Mouse (Mus musculus) myocyte (in vitro differentiated cells): Measurements from ENCODE around the gene Kpna3. TPM values are rescaled to one million over a fixed set of nuclear protein-coding genes. Genes with fewer than 3 reads are reported as not detected.

Source experiments
- H3K27me3 ChIP-seq: one replicate; pipeline ENCODE4 v1.6.1; 2011; ENCODE audit not compliant: control insufficient read depth, insufficient read depth, insufficient read length
- H3K36me3 ChIP-seq: one replicate; pipeline ENCODE4 v1.6.1; 2011; ENCODE audit not compliant: control insufficient read depth, insufficient read depth
- H3K4me2 ChIP-seq: one replicate; pipeline ENCODE4 v1.6.1; 2011; ENCODE audit warnings: low read depth, control low read depth
- H3K4me3 ChIP-seq: one replicate; pipeline ENCODE4 v1.5.1; 2011; ENCODE audit warnings: mild to moderate bottlenecking, control low read depth, moderate library complexity
- H3K79me2 ChIP-seq: one replicate; pipeline ENCODE4 v1.6.1; 2011; ENCODE audit not compliant: control insufficient read depth, insufficient read depth
- H3ac ChIP-seq: one replicate; pipeline ENCODE4 v1.6.1; 2011; ENCODE audit not compliant: control insufficient read depth, insufficient read length
- CEBPB ChIP-seq: IDR thresholded peaks from 2 replicates; pipeline ENCODE4 v1.6.1; 2011; ENCODE audit warnings: mild to moderate bottlenecking, moderate library complexity; ENCODE audit not compliant: poor library complexity, insufficient read depth, severe bottlenecking
- E2F4 ChIP-seq: IDR thresholded peaks from one replicate; pipeline ENCODE4 v1.6.1; 2011; ENCODE audit warnings: mild to moderate bottlenecking, control low read depth, moderate library complexity; ENCODE audit not compliant: insufficient read depth
- MAX ChIP-seq: IDR thresholded peaks from one replicate; pipeline ENCODE4 v1.6.1; 2011; ENCODE audit warnings: low read depth, mild to moderate bottlenecking, control low read depth
- MYOD1 ChIP-seq, 3 experiments: IDR thresholded peaks; one replicate each; pipeline ENCODE4 v1.6.1; 2011; ENCODE audit warnings: control low read depth in 2 of 3, low read depth in 2 of 3, mild to moderate bottlenecking in 2 of 3, moderate library complexity in 1 of 3; ENCODE audit not compliant: insufficient read length in 2 of 3, control insufficient read depth in 1 of 3
- MYOG ChIP-seq, 3 experiments: IDR thresholded peaks; one replicate each; pipeline ENCODE4 v1.6.1; 2011; ENCODE audit warnings: control low read depth in 2 of 3, low read depth in 2 of 3, mild to moderate bottlenecking in 2 of 3; ENCODE audit not compliant: insufficient read length in 2 of 3, control insufficient read depth in 1 of 3, insufficient read depth in 1 of 3
- POLR2A ChIP-seq: IDR thresholded peaks from one replicate; pipeline ENCODE4 v1.6.1; 2011; ENCODE audit warnings: low read depth, mild to moderate bottlenecking, control low read depth, moderate library complexity; ENCODE audit not compliant: insufficient read length
- POLR2AphosphoS2 ChIP-seq: IDR thresholded peaks from one replicate; pipeline ENCODE4 v1.6.1; 2011; ENCODE audit warnings: low read depth, control low read depth; ENCODE audit not compliant: insufficient read length
- REST ChIP-seq: IDR thresholded peaks from one replicate; pipeline ENCODE4 v1.6.1; 2011; ENCODE audit warnings: mild to moderate bottlenecking, control low read depth, moderate library complexity; ENCODE audit not compliant: insufficient read depth, insufficient read length
- SRF ChIP-seq: IDR thresholded peaks from one replicate; pipeline ENCODE4 v1.6.1; 2011; ENCODE audit warnings: low read depth; ENCODE audit not compliant: control insufficient read depth, insufficient read length
- TCF12 ChIP-seq: IDR thresholded peaks from one replicate; pipeline ENCODE4 v1.6.1; 2011; ENCODE audit warnings: mild to moderate bottlenecking, control low read depth; ENCODE audit not compliant: poor library complexity, insufficient read depth, severe bottlenecking
- TCF3 ChIP-seq: IDR thresholded peaks from one replicate; pipeline ENCODE4 v1.6.1; 2011; ENCODE audit warnings: low read depth, control low read depth; ENCODE audit not compliant: insufficient read length
- USF1 ChIP-seq: IDR thresholded peaks from one replicate; pipeline ENCODE4 v1.6.1; 2011; ENCODE audit warnings: low read depth, mild to moderate bottlenecking, control low read depth, moderate library complexity
- polyA plus RNA-seq: library from polyadenylated mRNA; unstranded; fragments of >200 nt; fragmentation: generic; extraction: Trizol; gene quantifications from one replicate; pipeline ENCODE4 v1.2.1, GENCODE M21; 2012; ENCODE audit warnings: missing spikeins

Gene Kpna3
- polyA plus RNA-seq, 1 experiment = 13.7 TPM

DNA sequence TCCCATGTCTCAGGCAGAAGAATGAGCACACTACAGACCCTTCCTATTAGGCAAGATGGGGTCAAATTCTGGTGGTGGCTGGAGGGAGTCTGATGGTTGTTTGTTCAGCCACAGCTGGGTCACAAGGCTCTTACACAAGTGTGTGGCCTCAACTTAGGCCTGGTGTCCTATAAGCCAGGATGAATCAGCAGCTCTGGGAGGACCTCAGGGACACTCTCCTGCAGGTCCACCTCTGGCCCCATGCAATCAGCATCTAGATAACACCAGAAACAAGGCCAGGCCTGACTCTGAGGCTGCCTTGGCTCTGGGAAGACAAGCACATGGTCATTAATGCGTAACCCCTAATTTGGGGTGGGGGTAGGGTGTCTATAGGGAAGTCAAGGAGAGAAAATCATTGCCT, 118.9 kb downstream of the Kpna3 start:
- Histone ChIP-seq H3ac (no peak overlapping the region), H3K27me3 (no peaks in the 10 kb centered on the region), H3K4me3 (no peak overlapping the region), H3K36me3 (no peaks in the 10 kb centered on the region), H3K4me2 (no peak overlapping the region), H3K79me2 (no peaks in the 10 kb centered on the region)
- TF ChIP-seq MYOD1 (IDR thresholded peaks at IDR 0.05; ENCODE audit: control insufficient read depth in 1 of 3, insufficient read length in 2 of 3, low read depth in 2 of 3) = no peak
- no peak for TF ChIP-seq TCF12
- TF ChIP-seq MYOG (IDR thresholded peaks at IDR 0.05; ENCODE audit: control insufficient read depth in 1 of 3, insufficient read depth in 1 of 3, insufficient read length in 2 of 3, low read depth in 2 of 3) = no peak
- no peak for TF ChIP-seq REST

DNA sequence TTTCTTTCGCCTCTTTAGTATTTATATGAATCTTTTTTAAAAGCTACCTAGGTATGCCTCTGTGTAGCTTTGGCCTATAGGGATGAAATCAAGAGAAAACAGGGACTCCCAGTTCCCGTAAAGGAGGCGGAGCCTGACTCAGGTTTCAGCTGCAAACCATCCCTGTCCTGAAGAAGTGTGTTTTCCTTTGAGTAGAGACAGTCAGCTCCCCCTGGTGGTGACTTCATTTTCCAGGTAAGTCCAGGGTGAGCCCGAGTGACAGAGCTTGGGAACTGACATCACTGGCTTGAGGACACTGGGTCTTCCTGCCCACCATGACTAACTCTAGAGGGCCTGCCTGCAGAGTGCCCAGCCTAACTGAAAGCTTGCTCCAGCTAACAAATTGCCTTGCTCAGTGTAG, 122.8 kb downstream of the Kpna3 start:
- TF ChIP-seq POLR2AphosphoS2 (no peak), E2F4 (no peak), REST (no peak), POLR2A (no peak), CEBPB (no peak), TCF3 (no peak), SRF (no peak), MAX (no peak), USF1 (no peak), TCF12 (no peak), MYOG (IDR thresholded peaks at IDR 0.05; ENCODE audit: control insufficient read depth in 1 of 3, insufficient read depth in 1 of 3, insufficient read length in 2 of 3, low read depth in 2 of 3) (no peak), MYOD1 (IDR thresholded peaks at IDR 0.05; ENCODE audit: control insufficient read depth in 1 of 3, insufficient read length in 2 of 3, low read depth in 2 of 3) (no peak)
- H3K79me2 ChIP-seq = no peaks in the 10 kb centered on the region

More for the DNA sequence above, 122.8 kb downstream of the Kpna3 start:
- no peaks in the 10 kb centered on the region for H3K36me3 ChIP-seq
- H3K4me2 ChIP-seq = no peak overlapping the region
- no peak overlapping the region for H3K4me3 ChIP-seq
- no peak overlapping the region for H3ac ChIP-seq
- H3K27me3 ChIP-seq = peaks cover 5% of the 10 kb centered on the region

Other genes with a start within 250 kb of the Kpna3 start
- 60.1 TPM for gene Sgcg, start 181.4 kb downstream of the Kpna3 start, polyA plus RNA-seq
- not detected for gene Arl11, start 130.1 kb downstream of the Kpna3 start, polyA plus RNA-seq
- 1.3 TPM for gene Ebpl, start 79.4 kb downstream of the Kpna3 start, polyA plus RNA-seq
- gene Spryd7, start 117.0 kb upstream of the Kpna3 start, polyA plus RNA-seq = 8.7 TPM
- gene Trim13, start 158.4 kb upstream of the Kpna3 start, polyA plus RNA-seq = 6.7 TPM
- gene Kcnrg, start 167.6 kb upstream of the Kpna3 start, polyA plus RNA-seq = 0.16 TPM